Mouse (Mus musculus): ENCODE measurements around the gene Btk. TPM values are rescaled to one million over a fixed set of nuclear protein-coding genes. Genes with fewer than 3 reads are reported as not detected.
A peak's percentile ranks its signal among the peaks of the same experiment; 100 is the strongest.

Btk gene
- 2.1 and 4.7 TPM in 2 replicates for total RNA-seq (2021)
- long read RNA-seq, experiment 1, partial matches to known transcripts: 0 of 1 reads
- long read RNA-seq, experiment 1, other reads (novel, unspliced or antisense): 1 of 1 reads
- long read RNA-seq, experiment 2: 0 reads

- DNase-seq: no peak
These were observed at the start of gene Btk for GRCm38 (mm10) chrX:134582888-134583669. Btk (minus strand) TSS chrX:134583570.

DNA sequence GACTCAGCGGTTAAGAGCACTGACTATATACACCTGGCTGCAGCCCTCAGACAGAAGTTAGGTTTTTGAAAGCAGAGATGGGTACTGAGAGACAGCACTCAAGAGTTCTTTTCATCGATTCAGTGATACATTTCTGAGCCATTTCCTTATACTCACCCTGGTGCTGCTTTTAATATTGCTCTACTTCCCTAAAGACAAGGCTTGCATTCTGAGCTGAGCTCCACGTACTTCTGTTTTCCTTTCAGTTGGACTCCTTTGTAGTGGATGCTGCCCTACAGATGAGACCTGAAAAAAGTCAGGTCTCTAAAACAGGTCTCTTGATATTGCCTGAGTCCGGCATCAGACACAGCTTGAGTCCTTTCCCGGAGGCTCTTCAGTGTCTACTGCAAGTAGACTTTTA lies 49.3 kb upstream of the Btk start:
- DNase-seq: no peak

GRCm38 (mm10) chrX:134628200-134628599 lies 44.8 kb upstream of the Btk start:
- no peak for DNase-seq

- no peak for DNase-seq
These were observed 40.0 kb upstream of the Btk start for GRCm38 (mm10) chrX:134623350-134623749.

GRCm38 (mm10) chrX:134621685-134622084 lies 38.3 kb upstream of the Btk start:
- DNase-seq: no peak

DNA sequence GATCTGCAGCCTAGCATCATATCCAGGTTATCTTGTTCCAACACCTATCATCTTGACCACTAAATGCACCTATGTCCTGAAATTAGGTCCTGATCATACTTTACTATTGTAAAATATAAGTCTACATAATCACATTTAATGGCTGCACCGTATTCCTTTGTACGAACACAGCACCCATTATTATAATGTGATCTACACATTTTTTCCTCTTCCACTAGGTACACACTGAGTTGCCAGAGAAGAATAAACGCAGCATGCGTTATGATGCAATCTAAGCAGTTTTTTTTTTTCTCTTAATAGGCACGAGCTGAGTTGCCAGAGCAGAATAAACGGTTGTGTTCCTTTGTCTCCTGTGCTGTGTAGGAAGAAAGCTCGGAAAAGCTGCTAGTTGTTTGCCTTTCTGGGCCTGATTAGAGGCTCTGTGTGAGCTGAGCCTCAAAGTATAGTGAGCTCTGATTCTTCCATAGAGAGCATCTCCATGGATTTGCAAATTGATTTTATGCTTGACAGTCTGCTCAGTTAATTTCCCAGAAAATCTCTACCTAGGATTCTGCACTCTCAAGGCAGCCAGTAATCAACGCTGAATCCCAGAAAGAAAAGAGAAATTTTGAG lies 37.0 kb upstream of the Btk start:
- no peak for DNase-seq

- no peak for DNase-seq
These were observed 36.3 kb upstream of the Btk start for GRCm38 (mm10) chrX:134619695-134620094.

DNA sequence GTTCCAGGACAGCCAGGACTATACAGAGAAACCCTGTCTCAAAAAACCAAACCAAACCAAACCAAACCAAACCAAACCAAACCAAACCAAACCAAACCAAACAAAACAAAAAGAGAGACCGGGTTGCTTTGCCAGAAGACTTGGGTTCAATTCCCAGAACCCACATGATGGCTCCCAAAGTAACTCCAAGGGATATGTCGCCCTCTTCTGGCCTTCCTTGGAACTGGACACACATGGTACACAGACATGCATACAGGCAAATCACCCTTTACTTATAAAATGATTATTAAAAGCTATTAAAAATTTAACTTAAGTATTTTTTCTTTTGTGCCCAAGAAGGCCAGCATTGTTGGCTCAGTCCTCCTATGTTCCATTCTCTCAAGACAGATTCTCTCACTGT lies 30.9 kb upstream of the Btk start:
- DNase-seq: peak; percentile 24

- DNase-seq: peak; percentile 76
These were observed 29.1 kb upstream of the Btk start for GRCm38 (mm10) chrX:134612285-134612959.

DNA sequence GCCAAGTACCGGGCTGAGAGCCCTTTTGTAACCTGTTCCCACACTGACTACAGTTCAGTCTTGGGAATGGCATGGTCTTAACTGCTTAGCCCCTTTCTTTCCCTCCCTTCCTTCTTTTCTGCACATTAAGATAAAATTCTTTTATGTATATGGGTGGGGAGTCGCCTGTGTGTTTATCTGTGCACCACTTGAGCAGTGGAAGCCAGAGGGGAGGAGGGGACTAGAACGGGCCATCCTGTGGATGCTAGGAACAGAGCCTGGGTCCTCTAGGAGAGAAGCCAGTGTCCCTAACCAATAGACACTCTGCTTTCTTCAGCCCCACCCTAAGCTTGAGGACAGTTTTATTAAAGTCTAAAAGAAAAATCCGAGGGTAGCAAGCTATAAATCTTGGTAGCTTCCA lies 27.6 kb upstream of the Btk start:
- no peak for DNase-seq

GRCm38 (mm10) chrX:134609472-134609871 lies 26.1 kb upstream of the Btk start:
- no peak for DNase-seq

DNA sequence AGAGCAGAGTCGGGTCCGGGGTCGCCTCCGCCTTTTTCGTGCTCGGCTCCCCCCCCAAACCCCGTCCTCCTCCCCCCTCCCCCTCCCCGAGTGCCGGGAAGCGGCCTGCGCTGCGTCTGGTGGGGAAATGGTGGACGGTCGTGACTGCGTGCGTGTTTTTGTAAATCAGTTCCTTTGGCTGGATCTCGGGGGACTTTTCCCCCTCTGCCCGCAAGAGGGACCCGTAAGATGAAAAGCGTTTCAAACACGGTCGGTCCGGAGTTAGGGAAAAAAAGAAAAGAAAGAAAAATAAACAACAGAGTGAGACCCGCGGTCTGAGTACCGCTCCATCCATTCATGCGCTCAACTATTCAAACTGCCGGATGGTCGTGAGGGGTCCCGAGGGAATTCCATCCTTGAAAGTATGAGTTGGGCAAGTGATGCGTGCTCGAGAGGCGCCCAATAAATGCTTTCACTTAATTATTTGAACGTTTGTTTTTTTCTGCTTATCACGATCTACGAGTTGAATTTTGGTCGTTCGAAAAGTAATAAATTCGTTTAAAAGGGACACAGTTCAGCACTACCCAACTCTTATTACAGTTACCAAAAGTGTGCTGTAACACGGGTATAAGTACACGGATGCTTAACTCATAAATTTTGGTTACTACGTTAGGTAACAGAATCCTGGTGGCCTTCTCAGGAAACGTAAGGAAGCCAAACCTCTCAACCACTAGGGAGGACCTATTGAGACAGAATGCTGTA lies 18.2 kb upstream of the Btk start:
- no peak for DNase-seq

- DNase-seq: peak; percentile 88
These were observed 17.4 kb upstream of the Btk start, which contains the start of the genes Gla and Hnrnph2 for GRCm38 (mm10) chrX:134600659-134601379. Gla (minus strand) TSS chrX:134601125. Hnrnph2 (plus strand) TSS chrX:134601179.

DNA sequence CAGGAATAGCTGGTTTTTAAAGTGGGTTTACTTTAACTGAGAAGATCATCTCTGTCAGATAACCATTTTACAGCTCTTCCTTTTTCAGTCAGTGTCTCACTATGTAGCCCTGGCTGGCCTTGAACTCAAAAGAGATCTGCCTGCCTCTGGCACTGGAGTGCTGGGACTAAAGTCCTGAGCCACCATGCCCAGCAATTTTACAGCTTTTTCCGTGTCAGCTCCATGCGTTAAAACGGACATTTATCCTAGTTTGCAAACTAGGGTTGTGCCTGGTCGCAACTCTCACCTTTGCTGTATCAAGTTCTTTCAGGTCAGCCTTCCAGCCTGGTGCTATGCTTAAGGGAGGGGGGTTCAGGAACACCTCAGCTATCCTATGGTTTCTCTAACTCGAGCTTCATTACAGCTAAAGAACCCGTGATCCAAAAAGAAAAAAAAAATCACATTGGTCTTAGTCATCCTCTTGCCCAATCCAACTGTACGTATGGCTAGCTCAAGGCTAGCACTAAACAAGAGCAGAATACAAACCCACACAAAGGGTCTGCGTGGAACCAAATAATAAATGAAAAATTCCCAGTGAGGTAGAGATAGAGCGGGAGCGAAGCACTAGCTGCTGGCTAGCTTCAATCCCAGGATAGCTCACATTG lies 16.7 kb upstream of the Btk start:
- no peak for DNase-seq

DNA sequence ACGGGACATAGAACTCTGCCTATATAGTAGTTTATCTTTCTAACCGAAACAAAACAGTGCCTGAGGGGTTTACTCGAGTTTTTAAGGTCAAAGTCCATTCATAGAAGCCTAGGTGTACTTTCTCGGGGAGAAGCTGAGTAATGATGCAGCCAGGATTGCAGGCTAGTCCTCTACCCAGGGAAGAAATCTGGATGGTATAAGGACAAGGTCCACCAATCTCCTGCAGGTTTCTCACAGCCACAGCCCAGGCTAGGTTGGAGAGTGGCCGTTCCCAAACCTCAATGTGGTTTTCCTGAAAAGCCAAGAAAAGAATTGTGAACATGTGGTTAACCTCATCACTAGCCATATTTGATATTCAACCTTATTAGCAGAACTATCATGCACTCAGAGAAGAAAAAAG lies 6.5 kb upstream of the Btk start:
- DNase-seq: no peak

DNA sequence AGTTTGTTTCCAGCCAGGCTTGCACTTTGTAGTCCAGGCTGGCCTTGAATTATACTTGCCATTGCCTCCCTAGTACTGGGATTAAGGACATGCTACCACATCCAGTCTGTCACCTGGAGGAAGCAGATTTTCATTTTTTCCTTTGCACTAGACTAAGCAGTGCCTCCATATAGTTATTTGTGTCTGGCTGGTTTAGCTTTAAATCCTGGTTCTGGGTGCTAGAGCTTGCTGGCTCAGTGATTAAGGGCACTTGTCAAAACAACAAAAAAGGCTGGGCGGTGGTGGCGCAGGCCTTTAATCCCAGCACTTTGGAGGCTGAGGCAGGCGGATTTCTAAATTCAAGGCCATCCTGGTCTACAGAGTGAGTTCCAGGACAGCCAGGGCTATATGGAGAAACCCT lies 5.6 kb upstream of the Btk start:
- DNase-seq: no peak

DNA sequence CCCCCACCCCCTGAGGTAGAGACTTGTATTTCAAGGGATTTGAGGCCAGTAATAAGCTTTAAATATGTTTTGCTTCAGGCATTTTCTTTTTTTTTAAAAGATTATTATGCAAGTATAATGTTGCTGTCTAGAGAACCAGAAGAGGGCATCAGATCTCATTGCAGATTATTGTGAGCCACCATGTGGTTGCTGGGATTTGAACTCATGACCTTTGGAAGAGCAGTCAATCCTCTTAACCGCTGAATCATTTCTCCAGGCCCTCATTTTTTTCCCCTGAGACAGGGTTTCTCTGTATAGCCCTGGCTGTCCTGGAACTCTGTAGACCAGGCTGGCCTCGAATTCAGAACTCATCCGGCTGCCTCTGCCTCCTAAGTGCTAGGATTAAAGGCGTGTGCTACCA lies 4.9 kb upstream of the Btk start:
- DNase-seq: no peak

DNA sequence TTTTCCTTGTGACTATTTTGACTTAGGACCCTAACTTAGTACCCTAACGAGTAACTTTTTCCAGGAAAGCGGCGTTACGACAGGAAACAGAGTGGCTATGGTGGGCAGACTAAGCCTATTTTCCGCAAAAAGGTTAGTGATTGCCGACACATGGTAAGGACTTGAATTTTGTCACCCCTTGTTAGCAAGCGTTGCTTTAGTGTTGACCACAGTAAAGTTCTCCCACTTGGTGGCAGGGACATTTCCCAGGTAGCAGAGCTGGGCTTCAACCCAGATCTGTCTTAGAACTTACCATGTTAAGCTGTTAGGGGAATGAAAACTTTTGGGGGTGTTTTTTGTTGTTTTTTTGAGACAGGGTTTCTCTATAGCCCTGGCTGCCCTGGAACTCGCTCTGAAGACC lies 3.1 kb upstream of the Btk start:
- DNase-seq: no peak

DNA sequence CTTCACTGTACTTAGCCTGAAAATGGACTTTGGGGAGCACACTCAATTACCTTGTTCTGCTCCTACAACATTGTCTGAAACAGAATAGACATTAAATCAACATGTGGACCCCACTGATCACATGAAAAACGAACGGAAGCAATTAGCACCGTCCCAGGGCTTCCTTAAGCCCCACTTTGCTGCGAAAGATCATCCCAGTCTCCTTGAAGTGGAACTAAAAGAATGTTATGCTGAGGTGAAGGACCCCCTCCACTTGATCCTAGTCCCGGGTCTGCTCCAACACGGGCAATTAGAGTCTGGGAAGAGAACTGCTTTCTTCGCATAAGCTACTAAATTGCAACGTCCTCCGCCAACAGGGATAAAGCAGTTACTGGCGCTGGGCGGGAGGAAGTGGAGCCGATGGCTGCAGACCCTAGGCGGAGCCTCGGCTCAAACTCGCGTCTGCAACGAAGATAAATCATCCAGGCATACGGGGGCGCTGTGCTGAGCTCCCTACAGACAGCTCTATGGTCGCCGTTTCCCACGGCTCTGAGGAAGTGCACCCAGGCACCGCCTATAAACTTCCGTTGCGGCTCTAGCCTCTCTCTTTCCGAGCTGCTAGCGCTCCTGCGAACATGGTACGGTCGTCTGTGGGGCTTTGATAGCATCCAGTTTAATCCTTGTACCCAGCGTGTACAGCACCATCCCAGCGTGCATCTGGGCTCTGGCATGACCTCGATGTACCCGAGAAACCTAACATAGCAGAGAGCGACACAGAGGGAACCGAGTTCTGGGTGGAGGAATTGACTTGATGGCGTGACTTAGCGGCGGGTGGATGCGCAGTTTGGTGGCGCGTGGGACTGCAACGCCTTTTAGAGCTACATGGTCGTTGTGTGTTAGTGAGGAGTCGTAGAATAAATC lies 2.0 kb upstream of the Btk start, which contains the start of gene Rpl36a:
Gene Rpl36a, plus strand, starts transcription at position 552 of the 900 bp plus-strand sequence.
- peak; percentile 95 for DNase-seq

- no peak for DNase-seq
These were observed 1.1 kb downstream of the Btk start for GRCm38 (mm10) chrX:134582270-134582669.

Data from adrenal gland, postnatal 14 days (tissue).